Mouse (Mus musculus) limb, embryonic 12.5 days (tissue): ENCODE data around the gene Plekhh3. TPM values are rescaled to one million over a fixed set of nuclear protein-coding genes. Genes with fewer than 3 reads are reported as not detected.

Source experiments
- ATAC-seq: fragments of 200-750 bp; cut with Nextera tagmentation; 2 replicates; pipeline ENCODE4 v1.8.0; 2017; ENCODE audit warnings: low read depth, moderate TSS enrichment; ENCODE audit not compliant: insufficient number of reproducible peaks, insufficient read depth, low FRiP score, low TSS enrichment
- H3K27ac ChIP-seq: fragments of 300-500 bp; sonication (generic); 2 replicates; pipeline ENCODE4 v1.5.1; 2016; ENCODE audit warnings: mild to moderate bottlenecking, moderate library complexity
- H3K27me3 ChIP-seq: fragments of 300-500 bp; sonication (generic); 2 replicates; pipeline ENCODE4 v1.6.1; 2016; ENCODE audit warnings: mild to moderate bottlenecking, moderate library complexity
- H3K36me3 ChIP-seq: fragments of 300-500 bp; sonication (generic); 2 replicates; pipeline ENCODE4 v1.6.1; 2016; ENCODE audit warnings: mild to moderate bottlenecking, moderate library complexity
- H3K4me1 ChIP-seq: fragments of 300-500 bp; sonication (generic); replicated peaks from 2 replicates; pipeline ENCODE4 v1.6.1; 2016
- H3K4me2 ChIP-seq: fragments of 300-500 bp; sonication (generic); 2 replicates; pipeline ENCODE4 v1.6.1; 2016; ENCODE audit warnings: mild to moderate bottlenecking, moderate library complexity
- H3K4me3 ChIP-seq: fragments of 300-500 bp; sonication (generic); replicated peaks from 2 replicates; pipeline ENCODE4 v1.5.1; 2016; ENCODE audit warnings: mild to moderate bottlenecking
- H3K9ac ChIP-seq: fragments of 300-500 bp; sonication (generic); replicated peaks from 2 replicates; pipeline ENCODE4 v1.6.1; 2016; ENCODE audit warnings: mild to moderate bottlenecking, moderate library complexity
- H3K9me3 ChIP-seq: fragments of 300-500 bp; sonication (generic); 2 replicates; pipeline ENCODE4 v1.6.1; 2016; ENCODE audit warnings: mild to moderate bottlenecking, moderate library complexity
- WGBS: fragments of 180-500 bp; shearing (Covaris S2); methylation state at CpG from one replicate; pipeline ENCODE4 v1.1.7; 2016; 5-methylcytosine and 5-hydroxymethylcytosine counted together
- polyA plus RNA-seq: library from polyadenylated mRNA; unstranded; fragments of >200 nt; fragmentation: Nextera tagmentation; extraction: Ambion mirVana; gene quantifications from 2 replicates; pipeline ENCODE4 v1.2.1, GENCODE M21; 2016

Gene Plekhh3
- polyA plus RNA-seq, 1 experiment from 2014 or later, result 5.3 TPM

- no peak for ATAC-seq
- Histone ChIP-seq H3K4me2 (no peak overlapping the region), H3K9me3 (no peaks in the 10 kb centered on the region), H3K36me3 (no peaks in the 10 kb centered on the region), H3K4me3 (no peak overlapping the region), H3K9ac (no peak overlapping the region), H3K4me1 (peaks cover 13% of the 10 kb centered on the region), H3K27ac (no peak overlapping the region), H3K27me3 (peaks cover 7% of the 10 kb centered on the region)
- WGBS, result 91% methylated on average over 4 of the region's 4 CpGs
Observed at GRCm38 (mm10) chr11:101185441-101185840, 14.3 kb upstream of the Plekhh3 start.

- H3K27me3 ChIP-seq, result peaks cover 9% of the 10 kb centered on the region
- H3K4me3 ChIP-seq, result no peak overlapping the region
- no peaks in the 10 kb centered on the region for H3K9me3 ChIP-seq
- peaks cover 9% of the 10 kb centered on the region for H3K4me1 ChIP-seq
- H3K9ac ChIP-seq, result no peak overlapping the region
- no peak for ATAC-seq
- no peak overlapping the region for H3K4me2 ChIP-seq
- H3K27ac ChIP-seq, result 0 out of 2 replicates have a peak overlapping the region, but pooled peaks have one; percentile 7
- H3K36me3 ChIP-seq, result no peaks in the 10 kb centered on the region
- WGBS, result 82% methylated on average over 12 of the region's 12 CpGs
Observed at GRCm38 (mm10) chr11:101184984-101185383, 13.8 kb upstream of the Plekhh3 start.

GRCm38 (mm10) chr11:101182771-101183517, 11.8 kb upstream of the Plekhh3 start:
- H3K9ac ChIP-seq, result no peak overlapping the region
- H3K4me2 ChIP-seq, result no peak overlapping the region
- ATAC-seq, result no peak
- H3K27ac ChIP-seq, result no peak overlapping the region
- peaks cover 28% of the 10 kb centered on the region for H3K27me3 ChIP-seq
- no peaks in the 10 kb centered on the region for H3K9me3 ChIP-seq
- 80% methylated on average over 14 of the region's 14 CpGs for WGBS
- H3K36me3 ChIP-seq, result no peaks in the 10 kb centered on the region
- H3K4me1 ChIP-seq, result no peaks in the 10 kb centered on the region
- no peak overlapping the region for H3K4me3 ChIP-seq

GRCm38 (mm10) chr11:101181961-101182360, 10.8 kb upstream of the Plekhh3 start:
- no peak for ATAC-seq
- peaks cover 37% of the 10 kb centered on the region for H3K27me3 ChIP-seq

GRCm38 (mm10) chr11:101180846-101181740, 9.9 kb upstream of the Plekhh3 start:
- Histone ChIP-seq H3K9me3 (no peaks in the 10 kb centered on the region), H3K36me3 (no peaks in the 10 kb centered on the region), H3K27me3 (peaks cover 46% of the 10 kb centered on the region), H3K4me1 (peaks cover 12% of the 10 kb centered on the region), H3K9ac (no peak overlapping the region), H3K4me3 (no peak overlapping the region), H3K4me2 (no peak overlapping the region), H3K27ac (no peak overlapping the region)
- WGBS, result 39% methylated on average over 10 of the region's 10 CpGs
- no peak for ATAC-seq

More at GRCm38 (mm10) chr11:101181961-101182360, 10.8 kb upstream of the Plekhh3 start:
- Histone ChIP-seq H3K4me3 (no peak overlapping the region), H3K4me2 (no peak overlapping the region), H3K27ac (no peak overlapping the region), H3K9me3 (no peaks in the 10 kb centered on the region), H3K36me3 (no peaks in the 10 kb centered on the region), H3K9ac (no peak overlapping the region), H3K4me1 (peaks cover 3% of the 10 kb centered on the region)
- 89% methylated on average over 11 of the region's 11 CpGs for WGBS

- peaks cover 17% of the 10 kb centered on the region for H3K4me1 ChIP-seq
- no peaks in the 10 kb centered on the region for H3K9me3 ChIP-seq
- H3K9ac ChIP-seq, result no peak overlapping the region
- peaks cover 54% of the 10 kb centered on the region for H3K27me3 ChIP-seq
- no peaks in the 10 kb centered on the region for H3K36me3 ChIP-seq
- no peak for ATAC-seq
- WGBS, result 71% methylated on average over 17 of the region's 17 CpGs
- no peak overlapping the region for H3K4me3 ChIP-seq
- no peak overlapping the region for H3K27ac ChIP-seq
- no peak overlapping the region for H3K4me2 ChIP-seq
Observed at GRCm38 (mm10) chr11:101180261-101180660, 9.1 kb upstream of the Plekhh3 start.

- Histone ChIP-seq H3K27me3 (peaks cover 64% of the 10 kb centered on the region), H3K4me3 (no peak overlapping the region), H3K4me2 (no peak overlapping the region), H3K9me3 (no peaks in the 10 kb centered on the region), H3K27ac (no peak overlapping the region), H3K4me1 (peaks cover 26% of the 10 kb centered on the region), H3K36me3 (no peaks in the 10 kb centered on the region), H3K9ac (no peak overlapping the region)
- WGBS, result 79% methylated on average over 15 of the region's 15 CpGs
- ATAC-seq, result no peak
Observed at GRCm38 (mm10) chr11:101179306-101179705, 8.2 kb upstream of the Plekhh3 start.

GRCm38 (mm10) chr11:101178061-101179058, 7.2 kb upstream of the Plekhh3 start:
- Histone ChIP-seq H3K9ac (no peak overlapping the region), H3K36me3 (no peaks in the 10 kb centered on the region), H3K27me3 (peaks cover 73% of the 10 kb centered on the region), H3K4me1 (peaks cover 35% of the 10 kb centered on the region), H3K4me3 (no peak overlapping the region), H3K9me3 (no peaks in the 10 kb centered on the region), H3K4me2 (no peak overlapping the region), H3K27ac (no peak overlapping the region)
- ATAC-seq, result no peak
- 49% methylated on average over 36 of the region's 36 CpGs for WGBS

GRCm38 (mm10) chr11:101176933-101177773, 6.0 kb upstream of the Plekhh3 start:
- no peak overlapping the region for H3K9ac ChIP-seq
- no peak for ATAC-seq
- 27% methylated on average over 22 of the region's 22 CpGs for WGBS
- peak overlapping the region; percentile 54 for H3K4me2 ChIP-seq
- no peaks in the 10 kb centered on the region for H3K36me3 ChIP-seq
- peaks cover 79% of the 10 kb centered on the region for H3K27me3 ChIP-seq
- no peaks in the 10 kb centered on the region for H3K9me3 ChIP-seq
- no peak overlapping the region for H3K27ac ChIP-seq
- H3K4me1 ChIP-seq, result peaks cover 45% of the 10 kb centered on the region
- H3K4me3 ChIP-seq, result 0 out of 2 replicates have a peak overlapping the region, but pooled peaks have one; percentile 15

- Histone ChIP-seq H3K4me3 (peak overlapping the region; percentile 34), H3K4me1 (peaks cover 46% of the 10 kb centered on the region), H3K27ac (no peak overlapping the region), H3K36me3 (no peaks in the 10 kb centered on the region), H3K9ac (no peak overlapping the region), H3K4me2 (peak overlapping the region; percentile 54), H3K27me3 (peaks cover 79% of the 10 kb centered on the region), H3K9me3 (no peaks in the 10 kb centered on the region)
- under 1% methylated on average over 25 of the region's 25 CpGs for WGBS
- no peak for ATAC-seq
Observed at GRCm38 (mm10) chr11:101176117-101176691, 5.1 kb upstream of the Plekhh3 start.
